Mouse (Mus musculus) embryonic fibroblast, embryonic 13.5 days (primary cell): ENCODE results near the gene Evi5l. TPM values are rescaled to one million over a fixed set of nuclear protein-coding genes. Genes with fewer than 3 reads are reported as not detected.

Experiments used
- H3K27ac ChIP-seq: 2 replicates; pipeline ENCODE4 v1.5.1; 2012; ENCODE audit warnings: low read length, control low read depth, inconsistent platforms; ENCODE audit not compliant: insufficient read depth
- H3K4me1 ChIP-seq: 2 replicates; pipeline ENCODE4 v1.6.1; 2011; ENCODE audit warnings: low read length; ENCODE audit not compliant: control insufficient read depth, insufficient read depth
- H3K4me3 ChIP-seq: 2 replicates; pipeline ENCODE4 v1.5.1; 2011; ENCODE audit warnings: mild to moderate bottlenecking, control low read depth, low read length; ENCODE audit not compliant: insufficient read depth
- CTCF ChIP-seq: IDR thresholded peaks from 2 replicates; pipeline ENCODE4 v1.5.1; 2011; ENCODE audit warnings: mild to moderate bottlenecking, control low read depth, low read length, moderate library complexity, borderline replicate concordance; ENCODE audit not compliant: insufficient read depth
- POLR2A ChIP-seq: IDR thresholded peaks from 2 replicates; pipeline ENCODE4 v1.6.1; 2011; ENCODE audit warnings: low read depth, mild to moderate bottlenecking, control low read depth, low read length, moderate library complexity
- polyA plus RNA-seq: library from polyadenylated mRNA; stranded (reverse); fragments of >200 nt; gene quantifications from 2 replicates; pipeline ENCODE4 v1.2.4, GENCODE M21; 2011; ENCODE audit warnings: low read depth; ENCODE audit not compliant: missing spikeins, insufficient read length

Gene Evi5l
- polyA plus RNA-seq, 1 experiment = 30.3 TPM

GRCm38 (mm10) chr8:4166881-4167525 is 636 bp downstream of the Evi5l start:
- Histone ChIP-seq H3K4me3 (peak overlapping the region; percentile 56), H3K4me1 (no peaks in the 10 kb centered on the region), H3K27ac (no peak overlapping the region)
- TF ChIP-seq CTCF (no peak), POLR2A (no peak)

GRCm38 (mm10) chr8:4167918-4168317 is 1.6 kb downstream of the Evi5l start:
- no peak overlapping the region for H3K27ac ChIP-seq
- no peak overlapping the region for H3K4me3 ChIP-seq
- TF ChIP-seq POLR2A (no peak), CTCF (no peak)
- no peaks in the 10 kb centered on the region for H3K4me1 ChIP-seq

DNA sequence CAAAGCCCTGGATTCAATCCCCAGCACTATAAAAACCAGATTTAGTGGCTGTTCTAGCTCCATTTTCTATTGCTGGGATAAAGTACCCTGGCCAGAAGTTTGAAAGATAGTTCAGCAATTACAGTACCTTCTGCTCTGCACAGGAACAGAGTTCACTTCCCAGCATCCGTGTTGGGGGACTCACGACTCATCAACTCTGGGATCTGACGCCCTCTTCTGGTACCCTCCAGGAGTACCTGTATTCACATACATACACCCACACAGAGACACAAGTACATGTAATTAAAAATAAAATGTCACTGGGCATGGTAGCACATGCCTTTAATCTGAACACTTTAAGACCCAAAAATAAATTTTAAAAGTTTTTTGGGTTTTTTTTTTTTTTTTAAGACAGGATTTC is 6.1 kb downstream of the Evi5l start:
- Histone ChIP-seq H3K27ac (no peak overlapping the region), H3K4me1 (no peaks in the 10 kb centered on the region), H3K4me3 (no peak overlapping the region)
- TF ChIP-seq POLR2A = no peak
- TF ChIP-seq CTCF = no peak

DNA sequence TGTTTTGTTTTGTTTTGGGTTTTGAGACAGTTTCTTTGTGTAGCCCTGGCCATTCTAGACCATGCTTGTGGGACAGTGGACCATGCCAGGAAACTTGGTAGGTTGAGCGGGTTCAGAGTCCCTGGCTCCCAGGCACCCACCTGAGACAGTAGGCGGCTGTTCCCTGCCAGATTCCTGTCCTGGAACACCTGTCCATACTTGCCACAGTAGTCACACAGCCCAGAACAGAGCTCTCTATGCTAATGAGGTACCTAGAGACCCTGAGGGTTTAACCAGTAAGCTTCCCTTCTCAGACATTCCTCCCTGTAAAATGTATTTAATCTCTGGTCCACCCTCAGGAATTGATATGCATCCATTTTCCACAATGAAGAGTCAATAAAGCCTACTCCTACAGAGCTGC is 7.7 kb downstream of the Evi5l start:
- no peak overlapping the region for H3K4me3 ChIP-seq
- H3K4me1 ChIP-seq = no peaks in the 10 kb centered on the region
- no peak overlapping the region for H3K27ac ChIP-seq
- no peak for TF ChIP-seq CTCF
- no peak for TF ChIP-seq POLR2A

GRCm38 (mm10) chr8:4183409-4183808 is 17.0 kb downstream of the Evi5l start:
- Histone ChIP-seq H3K4me1 (no peaks in the 10 kb centered on the region), H3K27ac (no peak overlapping the region), H3K4me3 (no peak overlapping the region)
- TF ChIP-seq CTCF (no peak), POLR2A (no peak)

- TF ChIP-seq CTCF (no peak), POLR2A (no peak)
- Histone ChIP-seq H3K4me1 (no peaks in the 10 kb centered on the region), H3K4me3 (no peak overlapping the region), H3K27ac (no peak overlapping the region)
Measured at GRCm38 (mm10) chr8:4186151-4186550, 19.8 kb downstream of the Evi5l start.

DNA sequence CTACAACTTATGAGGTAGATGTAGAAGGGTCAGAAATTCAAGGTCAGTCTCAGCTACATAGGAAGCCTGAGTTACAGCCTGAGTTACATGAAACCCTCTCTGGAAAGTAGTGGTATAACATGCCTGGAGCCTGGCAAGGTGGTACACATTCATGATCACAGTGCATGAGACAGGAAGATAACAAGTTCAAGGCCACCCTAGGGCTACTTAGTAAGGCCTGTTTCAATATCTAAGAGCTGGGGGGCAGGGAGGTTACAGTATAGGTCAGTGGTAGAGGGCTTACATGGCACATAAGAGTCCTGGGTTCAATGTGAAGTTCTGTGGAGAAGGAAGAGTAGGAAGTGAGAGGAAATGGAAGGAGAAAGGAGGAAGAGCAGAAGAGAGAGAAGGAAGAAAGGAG is 22.2 kb downstream of the Evi5l start:
- H3K4me3 ChIP-seq = no peak overlapping the region
- no peak for TF ChIP-seq POLR2A
- TF ChIP-seq CTCF = no peak
- H3K4me1 ChIP-seq = no peaks in the 10 kb centered on the region
- no peak overlapping the region for H3K27ac ChIP-seq

- Histone ChIP-seq H3K4me1 (no peaks in the 10 kb centered on the region), H3K4me3 (no peak overlapping the region), H3K27ac (no peak overlapping the region)
- no peak for TF ChIP-seq POLR2A
- no peak for TF ChIP-seq CTCF
Measured at GRCm38 (mm10) chr8:4189031-4189722, 22.8 kb downstream of the Evi5l start.

DNA sequence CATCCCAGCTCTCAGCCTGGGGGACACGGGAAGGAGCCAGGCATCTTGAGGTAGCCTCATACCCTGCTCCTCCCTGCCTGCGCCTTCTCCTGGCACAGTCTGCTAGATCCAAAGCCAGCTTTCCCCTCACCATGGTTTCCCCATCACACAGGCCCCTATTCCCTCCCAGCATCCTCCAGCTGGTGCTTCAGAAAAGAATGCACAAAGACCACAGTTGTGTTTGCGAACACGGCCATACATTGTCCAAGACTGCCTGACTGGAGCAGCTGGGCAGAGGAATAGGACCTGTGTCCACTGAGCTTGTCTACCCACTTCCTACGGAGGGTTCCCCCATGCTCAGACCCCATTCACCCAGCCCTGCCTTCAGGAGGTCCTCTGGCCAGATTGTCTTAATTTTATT is 25.9 kb downstream of the Evi5l start:
- no peak for TF ChIP-seq CTCF
- no peak for TF ChIP-seq POLR2A
- Histone ChIP-seq H3K27ac (no peak overlapping the region), H3K4me3 (no peak overlapping the region), H3K4me1 (no peaks in the 10 kb centered on the region)

DNA sequence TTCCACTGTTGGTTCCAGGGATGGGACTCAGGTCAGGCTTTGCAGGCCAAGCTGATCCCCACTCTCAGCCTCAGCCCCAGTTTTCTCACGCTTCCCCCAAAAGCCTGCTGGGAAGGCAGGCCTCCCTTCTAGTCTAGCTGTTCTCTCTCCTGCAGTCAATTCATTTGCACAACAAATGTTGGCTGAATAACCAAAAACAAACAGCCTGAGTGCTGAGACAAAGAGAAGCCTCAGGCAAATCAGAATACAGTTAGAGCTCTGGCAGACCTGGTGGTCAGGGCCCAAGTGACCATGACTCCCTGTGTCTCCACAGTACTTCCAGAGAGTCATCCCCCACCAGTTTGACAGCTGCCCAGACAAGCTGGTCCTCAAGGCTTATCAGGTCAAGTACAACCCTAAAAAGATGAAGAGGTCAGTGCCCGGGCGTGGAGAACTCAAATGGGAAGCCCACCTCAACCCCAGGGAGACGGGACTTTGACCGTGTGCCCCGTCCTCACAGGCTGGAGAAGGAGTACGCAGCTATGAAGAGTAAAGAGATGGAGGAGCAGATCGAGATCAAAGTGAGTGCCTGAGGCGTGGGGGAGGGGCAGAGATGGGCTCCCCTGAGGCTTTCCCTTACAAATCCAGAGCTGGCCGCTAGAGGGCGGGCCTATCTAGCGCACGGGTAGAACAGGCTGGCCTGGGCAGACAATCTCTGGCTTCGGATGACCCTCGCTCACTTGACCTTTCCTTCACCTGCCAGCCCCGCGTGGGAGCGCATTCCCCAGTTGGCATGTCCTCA is 26.6 kb downstream of the Evi5l start:
- Histone ChIP-seq H3K27ac (no peak overlapping the region), H3K4me3 (no peak overlapping the region), H3K4me1 (no peaks in the 10 kb centered on the region)
- TF ChIP-seq CTCF (peak; percentile 68), POLR2A (no peak)
